Mouse (Mus musculus): ENCODE data around the gene Bpi. TPM values are rescaled to one million over a fixed set of nuclear protein-coding genes. Genes with fewer than 3 reads are reported as not detected.
A peak's percentile ranks its signal among the peaks of the same experiment; 100 is the strongest.

Bpi gene
- polyA plus RNA-seq, 1 experiment, result not detected

DNA sequence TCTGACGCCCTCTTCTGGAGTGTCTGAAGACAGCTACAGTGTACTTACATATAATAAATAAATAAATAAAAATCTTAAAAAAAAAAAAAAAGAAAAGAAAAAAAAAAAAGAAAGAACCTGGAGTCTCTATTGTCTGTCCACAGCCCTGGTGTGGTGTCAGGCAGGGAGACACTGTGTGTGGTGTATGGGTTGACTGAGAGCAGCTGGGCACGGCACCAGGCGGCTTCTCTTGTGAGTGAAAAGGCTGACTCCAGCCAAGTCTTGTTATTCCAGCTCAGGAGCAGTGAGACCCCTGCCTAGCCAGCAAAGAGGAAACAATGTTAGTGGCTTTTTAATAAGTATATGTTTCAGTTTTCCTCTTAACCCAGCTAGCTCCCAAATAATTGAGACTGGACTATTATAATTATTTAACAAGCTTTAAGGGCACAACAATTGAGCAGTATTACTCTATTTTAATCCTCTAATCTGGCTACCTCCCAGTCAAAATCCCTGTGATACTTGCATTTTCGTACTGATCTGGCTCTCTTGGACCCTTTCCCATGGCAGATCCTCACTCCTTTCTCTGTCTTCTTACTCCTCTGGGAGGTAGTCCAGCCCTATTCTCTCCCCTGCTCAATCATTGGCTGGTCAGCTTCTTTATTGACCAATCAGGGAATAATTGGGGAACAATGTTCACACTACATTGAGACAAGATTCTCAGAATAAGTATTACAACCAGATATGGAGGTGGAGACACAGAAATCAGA lies 12.6 kb upstream of the Bpi start:
- H3ac ChIP-seq (ENCODE audit: control insufficient read depth, insufficient read length), result no peak overlapping the region
- no peaks in the 10 kb centered on the region for H3K36me3 ChIP-seq (ENCODE audit: control insufficient read depth, insufficient read depth)
- no peaks in the 10 kb centered on the region for H3K27me3 ChIP-seq (ENCODE audit: control insufficient read depth, insufficient read depth, insufficient read length)
- TF ChIP-seq MAX (IDR thresholded peaks at IDR 0.05; ENCODE audit: low read depth), result no peak
- no peak for TF ChIP-seq TCF3 (IDR thresholded peaks at IDR 0.05; ENCODE audit: insufficient read length, low read depth)
- no peak for TF ChIP-seq E2F4 (IDR thresholded peaks at IDR 0.05; ENCODE audit: insufficient read depth)
- TF ChIP-seq MYOG (IDR thresholded peaks at IDR 0.05; ENCODE audit: control insufficient read depth in 1 of 3, insufficient read depth in 1 of 3, insufficient read length in 2 of 3, low read depth in 2 of 3), result no peak
- no peak for TF ChIP-seq REST (IDR thresholded peaks at IDR 0.05; ENCODE audit: insufficient read depth, insufficient read length)
- TF ChIP-seq POLR2AphosphoS2 (IDR thresholded peaks at IDR 0.05; ENCODE audit: insufficient read length, low read depth), result no peak
- no peak for TF ChIP-seq CEBPB (IDR thresholded peaks at IDR 0.05; ENCODE audit: insufficient read depth, poor library complexity, severe bottlenecking)
- TF ChIP-seq POLR2A (IDR thresholded peaks at IDR 0.05; ENCODE audit: insufficient read length, low read depth), result no peak
- no peak for TF ChIP-seq SRF (IDR thresholded peaks at IDR 0.05; ENCODE audit: control insufficient read depth, insufficient read length, low read depth)
- no peak for TF ChIP-seq USF1 (IDR thresholded peaks at IDR 0.05; ENCODE audit: low read depth)
- TF ChIP-seq TCF12 (IDR thresholded peaks at IDR 0.05; ENCODE audit: insufficient read depth, poor library complexity, severe bottlenecking), result no peak
- no peaks in the 10 kb centered on the region for H3K79me2 ChIP-seq (ENCODE audit: control insufficient read depth, insufficient read depth)
- no peak overlapping the region for H3K4me3 ChIP-seq
- H3K4me2 ChIP-seq (ENCODE audit: low read depth), result no peak overlapping the region

DNA sequence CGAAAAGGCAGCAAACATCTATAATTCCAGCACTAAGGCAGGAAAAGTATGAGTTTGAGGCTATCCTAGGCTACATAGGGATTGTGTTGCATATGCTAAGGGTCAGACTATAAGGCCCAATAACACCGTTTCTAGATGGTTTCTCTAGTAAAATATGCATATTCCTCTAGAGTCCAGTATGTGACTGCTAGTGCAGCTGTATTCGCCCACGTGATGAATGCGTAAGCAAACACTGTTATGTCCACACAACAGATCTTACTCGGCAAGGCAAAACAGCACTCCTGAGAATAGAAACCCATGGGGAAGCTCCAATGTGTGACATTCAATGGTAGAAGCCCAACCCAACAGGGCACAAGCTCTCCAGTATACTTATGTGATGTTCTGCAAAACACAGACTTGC lies 10.0 kb upstream of the Bpi start:
- Histone ChIP-seq H3K4me2 (ENCODE audit: low read depth) (peak overlapping the region; percentile 47), H3K4me3 (no peak overlapping the region), H3K36me3 (ENCODE audit: control insufficient read depth, insufficient read depth) (no peaks in the 10 kb centered on the region), H3ac (ENCODE audit: control insufficient read depth, insufficient read length) (no peak overlapping the region), H3K27me3 (ENCODE audit: control insufficient read depth, insufficient read depth, insufficient read length) (no peaks in the 10 kb centered on the region), H3K79me2 (ENCODE audit: control insufficient read depth, insufficient read depth) (no peaks in the 10 kb centered on the region)
- TF ChIP-seq USF1 (IDR thresholded peaks at IDR 0.05; ENCODE audit: low read depth) (peak; percentile 66), MYOG (IDR thresholded peaks at IDR 0.05; ENCODE audit: control insufficient read depth in 1 of 3, insufficient read depth in 1 of 3, insufficient read length in 2 of 3, low read depth in 2 of 3) (no peak)

DNA sequence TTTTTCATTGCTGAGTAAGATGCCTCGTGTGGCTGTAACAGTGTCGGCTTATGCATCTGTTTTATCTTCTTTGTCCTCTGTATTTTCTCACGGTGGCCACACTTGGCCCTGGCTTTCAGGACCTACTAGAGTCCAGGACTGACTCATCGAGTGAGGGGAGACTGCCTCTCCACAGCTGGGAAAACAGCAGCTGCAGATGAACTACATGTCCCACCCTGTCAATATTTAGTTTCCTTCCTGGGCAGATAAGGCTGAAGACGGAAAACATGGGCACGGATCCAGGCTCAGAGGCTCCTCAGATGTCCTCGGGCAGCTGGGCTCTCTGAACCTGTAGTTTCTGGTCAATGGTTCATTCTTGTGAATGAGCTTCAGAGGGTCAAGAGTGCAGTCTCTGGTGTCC lies 9.6 kb upstream of the Bpi start:
- TF ChIP-seq MAX (IDR thresholded peaks at IDR 0.05; ENCODE audit: low read depth) (no peak), POLR2AphosphoS2 (IDR thresholded peaks at IDR 0.05; ENCODE audit: insufficient read length, low read depth) (no peak), REST (IDR thresholded peaks at IDR 0.05; ENCODE audit: insufficient read depth, insufficient read length) (no peak), TCF12 (IDR thresholded peaks at IDR 0.05; ENCODE audit: insufficient read depth, poor library complexity, severe bottlenecking) (peak; percentile 95), MYOG (IDR thresholded peaks at IDR 0.05; ENCODE audit: control insufficient read depth in 1 of 3, insufficient read depth in 1 of 3, insufficient read length in 2 of 3, low read depth in 2 of 3) (peak; percentile 62 to 89 (median 70)), SRF (IDR thresholded peaks at IDR 0.05; ENCODE audit: control insufficient read depth, insufficient read length, low read depth) (no peak), POLR2A (IDR thresholded peaks at IDR 0.05; ENCODE audit: insufficient read length, low read depth) (no peak), CEBPB (IDR thresholded peaks at IDR 0.05; ENCODE audit: insufficient read depth, poor library complexity, severe bottlenecking) (no peak), E2F4 (IDR thresholded peaks at IDR 0.05; ENCODE audit: insufficient read depth) (no peak), MYOD1 (IDR thresholded peaks at IDR 0.05; ENCODE audit: control insufficient read depth in 1 of 3, insufficient read length in 2 of 3, low read depth in 2 of 3) (peak; percentile 42 to 98 (median 95)), USF1 (IDR thresholded peaks at IDR 0.05; ENCODE audit: low read depth) (no peak), TCF3 (IDR thresholded peaks at IDR 0.05; ENCODE audit: insufficient read length, low read depth) (peak; percentile 89)
- Histone ChIP-seq H3ac (ENCODE audit: control insufficient read depth, insufficient read length) (no peak overlapping the region), H3K79me2 (ENCODE audit: control insufficient read depth, insufficient read depth) (no peaks in the 10 kb centered on the region), H3K4me3 (no peak overlapping the region), H3K27me3 (ENCODE audit: control insufficient read depth, insufficient read depth, insufficient read length) (no peaks in the 10 kb centered on the region), H3K36me3 (ENCODE audit: control insufficient read depth, insufficient read depth) (no peaks in the 10 kb centered on the region), H3K4me2 (ENCODE audit: low read depth) (peak overlapping the region; percentile 47)

DNA sequence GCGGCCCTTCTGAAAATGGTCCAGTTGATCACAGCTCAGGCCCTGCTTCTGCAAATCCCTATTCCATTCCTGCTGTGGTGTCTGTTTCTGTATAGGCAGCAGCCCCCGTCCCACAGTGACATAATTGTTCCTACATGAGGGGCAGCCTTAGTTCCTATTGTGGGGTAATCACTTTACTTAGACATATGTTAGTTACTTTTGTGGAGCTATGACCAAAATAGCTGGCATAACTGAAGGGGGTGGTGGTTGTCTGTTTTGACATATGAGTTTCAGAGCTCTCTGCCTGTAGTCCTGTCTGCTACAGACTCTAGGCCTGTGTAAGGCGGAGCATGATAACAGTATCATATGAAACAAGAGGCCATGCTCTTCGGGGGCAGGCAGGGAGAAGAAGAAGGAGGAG lies 7.3 kb upstream of the Bpi start:
- H3K27me3 ChIP-seq (ENCODE audit: control insufficient read depth, insufficient read depth, insufficient read length), result no peaks in the 10 kb centered on the region
- H3ac ChIP-seq (ENCODE audit: control insufficient read depth, insufficient read length), result no peak overlapping the region
- H3K36me3 ChIP-seq (ENCODE audit: control insufficient read depth, insufficient read depth), result no peaks in the 10 kb centered on the region
- H3K79me2 ChIP-seq (ENCODE audit: control insufficient read depth, insufficient read depth), result no peaks in the 10 kb centered on the region
- TF ChIP-seq MYOD1 (IDR thresholded peaks at IDR 0.05; ENCODE audit: control insufficient read depth in 1 of 3, insufficient read length in 2 of 3, low read depth in 2 of 3), result no peak
- no peak for TF ChIP-seq TCF3 (IDR thresholded peaks at IDR 0.05; ENCODE audit: insufficient read length, low read depth)
- no peak for TF ChIP-seq MAX (IDR thresholded peaks at IDR 0.05; ENCODE audit: low read depth)
- no peak overlapping the region for H3K4me2 ChIP-seq (ENCODE audit: low read depth)
- H3K4me3 ChIP-seq, result no peak overlapping the region

DNA sequence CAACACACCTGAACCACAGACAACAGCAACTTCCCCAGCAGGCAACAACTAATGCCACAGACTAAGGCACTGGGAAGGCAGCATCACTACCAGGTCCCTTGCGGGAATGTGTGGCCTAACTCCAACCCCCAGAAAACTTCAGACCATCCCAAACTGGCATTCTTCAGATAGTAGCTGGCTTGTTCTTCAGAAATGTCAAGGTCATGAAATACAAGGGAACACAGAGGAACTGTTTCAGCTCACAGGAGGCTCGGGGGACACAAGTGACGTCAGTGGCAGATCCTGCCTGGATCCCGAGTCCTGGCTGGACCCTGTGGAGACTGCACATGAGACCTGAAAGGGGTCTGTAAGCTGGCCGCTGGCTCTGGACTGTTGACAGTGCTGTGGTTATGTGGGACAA lies 4.1 kb upstream of the Bpi start:
- Histone ChIP-seq H3K27me3 (ENCODE audit: control insufficient read depth, insufficient read depth, insufficient read length) (no peaks in the 10 kb centered on the region), H3K79me2 (ENCODE audit: control insufficient read depth, insufficient read depth) (no peaks in the 10 kb centered on the region), H3ac (ENCODE audit: control insufficient read depth, insufficient read length) (no peak overlapping the region), H3K4me3 (no peak overlapping the region), H3K36me3 (ENCODE audit: control insufficient read depth, insufficient read depth) (no peaks in the 10 kb centered on the region), H3K4me2 (ENCODE audit: low read depth) (no peak overlapping the region)
- TF ChIP-seq TCF3 (IDR thresholded peaks at IDR 0.05; ENCODE audit: insufficient read length, low read depth) (no peak), SRF (IDR thresholded peaks at IDR 0.05; ENCODE audit: control insufficient read depth, insufficient read length, low read depth) (no peak), MYOG (IDR thresholded peaks at IDR 0.05; ENCODE audit: control insufficient read depth in 1 of 3, insufficient read depth in 1 of 3, insufficient read length in 2 of 3, low read depth in 2 of 3) (no peak), MAX (IDR thresholded peaks at IDR 0.05; ENCODE audit: low read depth) (no peak), TCF12 (IDR thresholded peaks at IDR 0.05; ENCODE audit: insufficient read depth, poor library complexity, severe bottlenecking) (no peak), POLR2A (IDR thresholded peaks at IDR 0.05; ENCODE audit: insufficient read length, low read depth) (no peak), POLR2AphosphoS2 (IDR thresholded peaks at IDR 0.05; ENCODE audit: insufficient read length, low read depth) (no peak), USF1 (IDR thresholded peaks at IDR 0.05; ENCODE audit: low read depth) (no peak), REST (IDR thresholded peaks at IDR 0.05; ENCODE audit: insufficient read depth, insufficient read length) (no peak)
